Mouse (Mus musculus) liver, adult 2 months (tissue): ENCODE measurements around the gene Dusp28. TPM values are rescaled to one million over a fixed set of nuclear protein-coding genes. Genes with fewer than 3 reads are reported as not detected.
"Not testable (repeated sequence)": the region's sequence is repeated elsewhere in the genome, so short reads cannot be mapped to it uniquely, and the experiment has no call there.

Experiments used
- DNase-seq: peaks from one replicate; pipeline ENCODE4 v3.0.0-alpha.2; 2011; ENCODE audit warnings: low read depth, low spot score; ENCODE audit errors: extremely low read depth
- H3K27ac ChIP-seq: fragments of 200-500 bp; replicated peaks from 2 replicates; pipeline ENCODE4 v1.5.1; 2012; ENCODE audit warnings: low read depth, mild to moderate bottlenecking, control low read depth, inconsistent platforms, low read length; ENCODE audit not compliant: insufficient read depth
- H3K27me3 ChIP-seq: fragments of 200-500 bp; 2 replicates; pipeline ENCODE4 v1.6.1; 2012; ENCODE audit warnings: mild to moderate bottlenecking, moderate library complexity, low read length, inconsistent platforms; ENCODE audit not compliant: control insufficient read depth, insufficient read depth
- H3K36me3 ChIP-seq: fragments of 200-500 bp; 2 replicates; pipeline ENCODE4 v1.6.1; 2012; ENCODE audit warnings: low read length, inconsistent platforms; ENCODE audit not compliant: control insufficient read depth, insufficient read depth
- H3K4me1 ChIP-seq: fragments of 200-500 bp; 2 replicates; pipeline ENCODE4 v1.6.1; 2011; ENCODE audit warnings: low read length; ENCODE audit not compliant: control insufficient read depth, insufficient read depth
- H3K4me3 ChIP-seq: fragments of 200-500 bp; 2 replicates; pipeline ENCODE4 v1.5.1; 2011; ENCODE audit warnings: low read depth, mild to moderate bottlenecking, control low read depth, low read length, moderate library complexity; ENCODE audit not compliant: insufficient read depth
- H3K79me2 ChIP-seq: fragments of 200-500 bp; 2 replicates; pipeline ENCODE4 v1.6.1; 2012; ENCODE audit warnings: inconsistent platforms, mild to moderate bottlenecking, low read length, moderate library complexity; ENCODE audit not compliant: control insufficient read depth, insufficient read depth
- H3K9ac ChIP-seq: fragments of 200-500 bp; 2 replicates; pipeline ENCODE4 v1.6.1; 2012; ENCODE audit warnings: low read depth, mild to moderate bottlenecking, control low read depth, inconsistent platforms, low read length
- CTCF ChIP-seq: fragments of 200-500 bp; IDR thresholded peaks from 2 replicates; pipeline ENCODE4 v1.5.1; 2011; ENCODE audit warnings: low read depth, low read length, control low read depth
- WGBS: fragments of 180-500 bp; shearing (Covaris S2); methylation state at CpG from one replicate; pipeline ENCODE4 v1.1.7; 2018; 5-methylcytosine and 5-hydroxymethylcytosine counted together
- polyA plus RNA-seq: library from polyadenylated mRNA; depleted of rRNA; stranded (reverse); fragments of >200 nt; gene quantifications from 2 replicates; pipeline ENCODE4 v1.2.3, GENCODE M21; 2012; rRNA removed
- total RNA-seq: library from RNA; depleted of rRNA; stranded (reverse); fragments of >200 nt; gene quantifications from 2 replicates; pipeline ENCODE4 v1.2.3, GENCODE M21; 2014; rRNA removed

The Dusp28 gene
- total and polyA plus RNA-seq, 2 experiments = 11.9 to 20.6 TPM

DNA sequence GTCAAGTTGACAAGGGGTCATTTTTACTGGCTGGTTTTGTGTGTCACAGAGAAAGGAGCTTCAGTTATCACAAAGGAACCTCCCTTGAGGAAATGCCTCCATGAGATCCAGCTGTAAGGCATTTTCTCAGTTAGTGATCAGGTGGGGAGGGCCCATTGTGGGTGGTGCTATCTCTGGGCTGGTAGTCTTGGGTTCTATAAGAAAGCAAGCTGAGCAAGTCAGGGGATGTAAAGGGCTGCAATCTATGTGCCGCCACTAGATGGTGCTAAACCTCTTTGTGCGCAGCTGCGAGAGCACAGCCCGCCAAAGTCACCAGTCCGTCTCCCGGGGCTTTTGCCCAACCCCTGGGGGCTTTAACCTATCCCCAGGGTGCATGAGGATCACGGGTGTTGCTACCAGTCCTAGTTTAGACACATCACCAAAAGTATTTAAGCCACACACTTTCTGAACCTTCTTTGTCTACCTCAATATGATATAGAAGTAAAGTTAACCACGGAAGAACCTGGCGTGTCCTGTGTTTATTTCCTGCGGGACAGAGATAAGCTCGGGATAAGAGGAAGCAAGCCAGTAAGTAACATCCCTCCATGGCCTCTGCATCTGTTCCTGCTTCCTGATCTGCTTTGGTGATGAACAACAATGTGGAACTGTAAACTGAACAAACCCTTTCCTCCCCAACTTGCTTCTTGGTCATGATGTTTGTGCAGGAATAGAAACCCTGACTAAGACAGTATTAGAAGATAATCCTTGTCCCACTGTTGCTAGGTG is 50.0 kb downstream of the Dusp28 start:
- TF ChIP-seq CTCF = peak; percentile 48
- H3K9ac ChIP-seq, H3K4me1 ChIP-seq: not testable (repeated sequence)

More for the DNA sequence above, 50.0 kb downstream of the Dusp28 start:
- DNase-seq, H3K27me3 ChIP-seq, H3K27ac ChIP-seq, H3K4me3 ChIP-seq, H3K79me2 ChIP-seq, H3K36me3 ChIP-seq: not testable (repeated sequence)
- 6% methylated on average over 11 of the region's 11 CpGs for WGBS

Other genes with a start within 250 kb of the Dusp28 start
- 0.92 and 1.2 TPM in 2 replicates for gene Gpc1, start 75.3 kb upstream of the Dusp28 start, total RNA-seq
- gene Gpc1, start 75.3 kb upstream of the Dusp28 start, polyA plus RNA-seq = 1.2 and 2.1 TPM in 2 replicates
- gene Ankmy1, start 4.1 kb upstream of the Dusp28 start, total RNA-seq = 0.07 and 0.09 TPM in 2 replicates
- gene Ankmy1, start 4.1 kb upstream of the Dusp28 start, polyA plus RNA-seq = not detected in 2 replicates
- gene Rnpepl1, start 3.8 kb downstream of the Dusp28 start, total RNA-seq = 21.6 and 35.6 TPM in 2 replicates
- gene Rnpepl1, start 3.8 kb downstream of the Dusp28 start, polyA plus RNA-seq = 107 and 127 TPM in 2 replicates
- gene Capn10, start 27.4 kb downstream of the Dusp28 start, total RNA-seq = 21.9 and 28.0 TPM in 2 replicates
- gene Capn10, start 27.4 kb downstream of the Dusp28 start, polyA plus RNA-seq = 33.7 and 40.5 TPM in 2 replicates
- 0.18 and 0.47 TPM in 2 replicates for gene Gpr35, start 43.9 kb downstream of the Dusp28 start, total RNA-seq
- 0.20 and 0.53 TPM in 2 replicates for gene Gpr35, start 43.9 kb downstream of the Dusp28 start, polyA plus RNA-seq
- gene Aqp12, start 99.4 kb downstream of the Dusp28 start, total RNA-seq = 0.20 and 0.37 TPM in 2 replicates
- gene Aqp12, start 99.4 kb downstream of the Dusp28 start, polyA plus RNA-seq = not detected in 2 replicates
- 0.09 and 0.54 TPM in 2 replicates for gene Kif1a, start 195.0 kb downstream of the Dusp28 start, total RNA-seq
- gene Kif1a, start 195.0 kb downstream of the Dusp28 start, polyA plus RNA-seq = 0.09 and 0.11 TPM in 2 replicates
- 394 and 587 TPM in 2 replicates for gene Agxt, start 228.3 kb downstream of the Dusp28 start, total RNA-seq
- 374 and 553 TPM in 2 replicates for gene Agxt, start 228.3 kb downstream of the Dusp28 start, polyA plus RNA-seq